Mouse (Mus musculus) induced T-regulatory cell, adult 2 months (primary cell): ENCODE results near the gene Ccdc103.

Experiments
- DNase-seq: peaks from one replicate; pipeline ENCODE4 v3.0.0-alpha.2; 2012; ENCODE audit warnings: low read depth

The Ccdc103 gene

GRCm38 (mm10) chr11:102893015-102893651 lies 12.1 kb downstream of the Ccdc103 start:
- DNase-seq: peak; percentile 84

DNA sequence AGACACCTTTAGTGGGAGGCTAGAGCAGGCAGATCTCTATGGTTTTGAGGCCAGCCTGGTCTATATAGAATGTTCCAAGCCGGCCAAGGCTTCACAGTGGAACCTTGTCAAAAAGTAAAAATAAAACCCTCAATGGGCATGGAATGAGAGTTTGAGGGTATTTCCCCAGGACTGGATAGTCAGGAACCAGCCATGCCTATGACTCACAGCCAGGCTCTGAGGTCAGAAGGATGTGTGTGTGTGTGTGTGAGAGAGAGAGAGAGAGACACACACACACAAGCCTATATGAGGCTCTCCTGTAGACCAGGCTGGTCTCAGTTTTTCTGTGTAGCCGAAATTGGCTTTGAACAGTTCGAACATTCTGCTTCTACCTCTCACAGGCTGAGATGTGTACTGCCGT lies 13.7 kb downstream of the Ccdc103 start:
- DNase-seq: no peak

- DNase-seq: no peak
Observed at GRCm38 (mm10) chr11:102895779-102896178, 14.8 kb downstream of the Ccdc103 start.

GRCm38 (mm10) chr11:102896641-102897040 lies 15.6 kb downstream of the Ccdc103 start:
- DNase-seq: no peak

DNA sequence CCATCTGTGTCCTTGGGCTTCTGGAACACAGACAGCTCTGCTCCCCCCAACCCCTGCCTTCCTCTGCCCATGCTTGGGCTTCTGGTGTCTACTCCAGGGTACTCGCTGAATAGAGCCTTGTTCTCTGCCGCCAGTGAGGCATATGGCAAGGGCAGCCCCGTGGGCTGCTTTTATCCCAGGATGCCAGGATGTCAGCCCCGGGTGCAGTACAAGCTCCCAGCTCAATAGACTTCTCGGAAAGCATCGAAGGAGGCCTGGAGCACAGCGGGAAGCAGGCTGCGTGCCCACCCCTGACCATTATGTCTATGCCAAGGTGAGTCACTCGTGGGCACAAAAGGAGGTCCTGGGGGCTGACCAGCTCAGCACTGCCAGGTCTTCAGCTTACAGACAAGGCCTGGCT lies 17.4 kb downstream of the Ccdc103 start:
- DNase-seq: no peak

DNA sequence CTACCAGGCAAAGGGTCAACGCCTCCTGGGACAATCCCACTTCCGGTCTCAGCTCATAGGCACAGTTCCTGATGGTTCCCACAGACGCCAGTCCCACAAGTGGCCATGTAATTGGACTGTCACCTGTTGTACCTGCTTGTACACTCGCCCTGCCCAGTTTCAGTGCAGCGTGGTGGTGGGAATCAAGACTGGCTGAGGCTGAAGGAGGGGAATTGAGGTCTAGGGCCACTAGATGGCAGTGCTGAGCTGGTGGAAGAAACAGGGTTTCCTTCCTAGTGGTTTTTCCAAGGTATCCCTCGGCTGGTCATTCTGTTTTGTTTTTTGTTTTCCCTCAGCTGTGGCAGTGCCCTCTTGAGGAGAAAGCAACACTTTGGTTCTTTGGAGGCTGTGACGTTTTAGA lies 19.8 kb downstream of the Ccdc103 start, which contains the start of gene Gfap:
Gene Gfap, minus strand, starts transcription at position 150 of the 400 bp plus-strand sequence.
- peak; percentile 83 for DNase-seq

DNA sequence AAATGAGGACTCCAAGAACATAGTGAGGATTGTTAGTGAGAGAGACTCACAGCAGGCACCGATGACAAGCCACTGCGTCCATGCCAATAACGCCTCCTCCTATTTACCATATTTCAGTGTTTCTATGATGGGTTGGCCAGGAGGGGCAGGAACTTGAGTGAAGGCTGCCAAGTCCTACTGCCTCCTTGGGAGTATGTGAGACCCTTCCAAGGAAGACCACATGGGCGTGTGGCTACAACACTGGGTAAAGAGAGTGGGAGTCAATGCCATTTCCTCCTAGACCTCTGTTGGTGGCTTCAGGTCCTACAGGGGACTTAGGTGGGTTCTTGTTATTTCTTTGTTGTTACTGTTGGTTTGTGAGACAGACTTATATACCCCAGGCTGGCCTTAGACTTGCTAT lies 20.2 kb downstream of the Ccdc103 start:
- no peak for DNase-seq

DNA sequence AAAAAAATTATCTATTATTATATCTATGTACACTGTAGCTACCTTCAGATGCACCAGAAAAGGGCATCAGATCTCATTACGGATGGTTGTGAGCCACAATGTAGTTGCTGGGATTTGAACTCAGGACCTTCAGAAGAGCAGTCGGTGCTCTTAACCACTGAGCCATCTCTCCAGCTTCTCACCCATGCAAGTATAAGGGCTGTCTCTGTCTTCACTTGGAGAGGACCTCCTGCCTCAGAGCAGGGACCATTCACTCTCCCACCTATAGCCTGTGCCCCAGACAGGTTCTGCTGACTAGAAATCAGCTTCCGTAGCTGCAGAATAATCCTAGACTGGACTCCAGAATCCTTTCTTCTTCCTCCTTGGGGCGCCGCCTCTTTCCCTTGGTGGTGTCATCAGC lies 21.1 kb downstream of the Ccdc103 start:
- DNase-seq: no peak

DNA sequence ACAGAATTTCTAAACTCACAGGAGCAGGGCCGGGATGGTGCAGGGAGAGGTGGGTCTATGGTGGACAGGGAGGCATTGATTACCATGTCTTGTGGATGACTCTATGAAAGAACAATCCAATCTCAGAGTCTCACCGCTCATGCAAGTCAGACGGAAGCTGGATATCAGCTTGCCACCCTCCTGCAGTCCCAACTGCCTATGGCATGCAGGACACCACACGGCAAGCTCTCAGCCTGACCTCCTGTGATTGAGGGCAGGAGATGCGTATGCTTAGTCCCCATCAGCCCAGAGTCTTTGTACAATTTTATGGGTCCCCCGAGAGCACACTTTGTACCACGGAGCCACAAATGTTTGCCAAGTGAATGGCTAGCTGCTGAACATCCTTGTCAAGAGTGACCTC lies 22.6 kb downstream of the Ccdc103 start:
- no peak for DNase-seq

DNA sequence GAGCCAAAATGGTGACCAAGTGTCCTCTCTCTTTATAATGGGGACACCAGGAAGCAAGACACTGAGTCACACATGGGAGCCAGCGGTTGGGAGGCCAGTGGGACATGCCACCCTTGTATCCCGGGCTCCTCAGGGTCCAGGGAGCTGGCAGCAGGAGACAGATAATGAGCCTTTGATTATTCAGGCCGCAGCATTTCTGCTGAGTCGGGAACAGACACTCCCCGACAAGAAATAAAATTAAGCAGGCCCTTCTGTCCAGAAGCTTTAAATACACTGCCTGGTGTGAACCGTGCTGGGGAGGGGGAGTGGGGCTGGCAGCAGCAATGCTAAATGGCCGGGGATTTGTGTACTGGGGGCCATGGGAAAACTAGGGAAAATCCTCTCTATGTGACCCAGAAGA lies 30.4 kb downstream of the Ccdc103 start:
- no peak for DNase-seq

GRCm38 (mm10) chr11:102915380-102915779 lies 34.4 kb downstream of the Ccdc103 start:
- no peak for DNase-seq

GRCm38 (mm10) chr11:102918077-102918476 lies 37.1 kb downstream of the Ccdc103 start:
- no peak for DNase-seq

GRCm38 (mm10) chr11:102921491-102921890 lies 40.5 kb downstream of the Ccdc103 start:
- DNase-seq: no peak

DNA sequence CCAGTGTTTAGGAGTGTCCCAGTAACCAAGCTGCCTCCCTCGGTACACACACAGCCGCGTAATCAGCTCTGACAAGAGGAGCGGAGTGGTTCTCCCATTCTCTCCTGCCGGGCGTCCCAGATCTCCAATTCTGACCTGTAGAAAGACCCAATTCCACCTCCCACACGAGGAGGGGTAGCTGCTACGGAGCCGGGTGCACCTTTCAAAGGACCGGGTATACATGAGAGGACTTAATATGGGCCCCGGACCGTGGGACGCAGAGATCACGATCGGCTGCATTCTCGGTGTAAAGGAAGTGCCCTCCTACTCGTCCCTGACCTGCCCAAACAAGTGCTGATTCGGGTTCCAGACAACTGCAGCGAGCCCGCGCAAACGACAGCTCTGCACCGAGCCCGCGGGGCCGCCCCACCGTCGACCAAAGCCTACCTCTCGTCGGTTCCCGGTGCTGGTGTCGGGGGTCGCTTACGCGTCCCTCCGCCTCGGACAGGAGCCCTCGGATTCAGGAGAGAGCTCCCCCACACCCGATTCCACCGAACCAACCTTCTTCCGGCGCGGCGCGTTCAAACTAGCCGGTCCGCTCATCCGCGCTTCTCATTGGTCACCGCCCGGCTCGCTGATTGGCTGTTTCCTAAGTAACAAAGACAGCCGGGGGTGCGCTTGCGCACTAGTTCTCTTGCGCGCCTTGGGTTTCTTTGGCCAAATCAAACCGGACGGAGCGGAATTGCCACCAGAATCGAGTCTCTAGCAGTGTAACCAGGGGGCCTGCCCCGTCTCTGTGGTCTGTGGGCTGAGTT lies 43.8 kb downstream of the Ccdc103 start, which contains the start of gene Kif18b:
Gene Kif18b, minus strand, starts transcription at position 568 of the 794 bp plus-strand sequence.
- DNase-seq: peak; percentile 98

GRCm38 (mm10) chr11:102925351-102925717 lies 44.3 kb downstream of the Ccdc103 start:
- peak; percentile 89 for DNase-seq

DNA sequence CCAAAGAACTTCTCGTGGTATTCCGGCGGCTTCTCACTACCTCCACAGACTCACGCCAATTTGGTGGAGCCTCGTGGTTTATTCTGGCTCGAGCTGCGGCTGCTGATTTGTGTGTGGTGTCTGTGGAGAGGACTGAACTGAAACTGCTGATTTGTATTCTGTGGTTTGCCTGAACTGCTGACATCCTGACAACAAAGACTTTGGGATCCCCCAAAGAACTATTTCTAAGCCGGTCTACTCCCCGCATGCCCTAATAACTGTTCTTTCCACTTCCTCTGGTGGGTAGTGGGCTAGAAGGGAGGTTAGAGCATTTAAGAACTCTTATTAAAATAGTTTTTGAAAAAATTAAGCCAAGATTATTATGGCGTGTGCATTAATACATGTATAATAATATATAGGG lies 49.7 kb downstream of the Ccdc103 start:
- peak; percentile 28 for DNase-seq
